Mouse (Mus musculus) neural tube, embryonic 13.5 days (tissue): ENCODE results near the gene Fosl2. TPM values are rescaled to one million over a fixed set of nuclear protein-coding genes. Genes with fewer than 3 reads are reported as not detected.

ENCODE experiments used
- ATAC-seq: fragments of 200-750 bp; cut with Nextera tagmentation; 2 replicates; pipeline ENCODE4 v1.8.0; 2017; ENCODE audit warnings: low read depth, mild to moderate bottlenecking, moderate TSS enrichment, moderate library complexity
- H3K27ac ChIP-seq: fragments of 300-500 bp; sonication (generic); replicated peaks from 2 replicates; pipeline ENCODE4 v1.5.1; 2015; ENCODE audit warnings: moderate library complexity, mild to moderate bottlenecking, inconsistent platforms
- H3K27me3 ChIP-seq: fragments of 300-500 bp; sonication (generic); 2 replicates; pipeline ENCODE4 v1.6.1; 2015; ENCODE audit warnings: mild to moderate bottlenecking, inconsistent platforms
- H3K36me3 ChIP-seq: fragments of 300-500 bp; sonication (generic); 2 replicates; pipeline ENCODE4 v1.6.1; 2015; ENCODE audit warnings: mild to moderate bottlenecking, inconsistent platforms
- H3K4me1 ChIP-seq: fragments of 300-500 bp; sonication (generic); replicated peaks from 2 replicates; pipeline ENCODE4 v1.6.1; 2015; ENCODE audit warnings: inconsistent platforms
- H3K4me2 ChIP-seq: fragments of 300-500 bp; sonication (generic); 2 replicates; pipeline ENCODE4 v1.6.1; 2015; ENCODE audit warnings: inconsistent platforms, mild to moderate bottlenecking, moderate library complexity
- H3K4me3 ChIP-seq: fragments of 300-500 bp; sonication (generic); 2 replicates; pipeline ENCODE4 v1.5.1; 2015; ENCODE audit warnings: mild to moderate bottlenecking, inconsistent platforms
- H3K9ac ChIP-seq: fragments of 300-500 bp; sonication (generic); 2 replicates; pipeline ENCODE4 v1.6.1; 2015; ENCODE audit warnings: moderate library complexity, mild to moderate bottlenecking, inconsistent platforms
- H3K9me3 ChIP-seq: fragments of 300-500 bp; sonication (generic); 2 replicates; pipeline ENCODE4 v1.6.1; 2016; ENCODE audit warnings: inconsistent platforms
- WGBS: fragments of 180-500 bp; shearing (Covaris S2); methylation state at CpG from one replicate; pipeline ENCODE4 v1.1.7; 2015; 5-methylcytosine and 5-hydroxymethylcytosine counted together
- polyA plus RNA-seq: library from polyadenylated mRNA; unstranded; fragments of >200 nt; fragmentation: Nextera tagmentation; extraction: Ambion mirVana; gene quantifications from 2 replicates; pipeline ENCODE4 v1.2.1, GENCODE M21; 2015

Gene Fosl2
- 0.54 and 0.62 TPM in 2 replicates for polyA plus RNA-seq

DNA sequence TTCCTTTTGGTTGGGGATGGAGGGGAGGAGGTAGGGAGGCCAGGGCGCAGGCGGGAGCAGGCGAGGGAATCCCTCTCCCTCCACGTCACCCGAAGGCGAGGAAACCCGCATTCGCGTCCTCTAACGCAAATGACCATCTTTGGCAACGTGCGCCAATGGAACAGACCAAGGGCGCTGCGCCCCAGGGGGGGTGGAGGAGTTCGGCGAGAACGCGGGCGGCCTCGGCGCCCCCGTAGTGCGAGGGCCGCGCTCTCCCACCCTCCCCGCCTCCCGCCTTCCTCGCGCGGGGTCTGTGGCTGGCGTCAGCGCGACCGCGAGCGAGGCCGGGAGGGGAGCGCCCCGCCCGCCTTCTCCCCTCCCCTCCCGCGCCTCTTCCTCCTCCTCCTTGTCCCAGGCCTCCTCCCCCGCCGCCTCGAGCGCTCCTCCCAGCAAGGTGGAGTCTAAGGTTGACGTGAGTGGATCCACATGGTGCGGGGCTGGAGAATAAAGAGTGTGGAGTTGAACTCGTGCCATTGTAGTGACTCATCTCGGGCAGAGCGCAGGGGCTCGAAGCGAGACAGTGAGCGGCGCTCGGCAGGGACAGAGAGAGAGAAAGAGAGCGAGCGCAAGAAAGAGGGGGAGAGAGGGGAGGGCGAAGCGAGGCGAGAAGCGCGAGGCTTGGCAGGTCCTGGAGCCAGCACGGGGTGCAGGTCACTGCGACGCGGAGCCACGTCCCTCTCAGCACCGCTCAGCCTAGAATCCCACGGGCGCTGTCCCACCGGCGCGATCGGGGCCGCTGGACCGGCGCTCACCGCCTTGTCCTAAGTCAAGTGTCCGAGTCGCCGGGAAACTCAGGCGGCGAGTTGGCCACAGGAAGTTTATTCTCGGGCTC lies at the start of gene Fosl2:
Gene Fosl2 (plus strand): TSS at position 466 of the 871 bp plus-strand sequence.
- peaks cover 84% of the 10 kb centered on the region for H3K27me3 ChIP-seq
- peak within 1 kb of the TSS; percentile 90 for H3K4me2 ChIP-seq
- peak within 1 kb of the TSS; percentile 76 for H3K27ac ChIP-seq
- WGBS: 1% methylated on average over 57 of the region's 85 CpGs
- ATAC-seq: peak; percentile 87
- H3K4me1 ChIP-seq: peaks cover 40% of the 10 kb centered on the region
- no peaks in the 10 kb centered on the region for H3K9me3 ChIP-seq
- peak within 1 kb of the TSS; percentile 76 for H3K9ac ChIP-seq
- peak within 1 kb of the TSS; percentile 57 for H3K4me3 ChIP-seq
- H3K36me3 ChIP-seq: no peaks in the 10 kb centered on the region

DNA sequence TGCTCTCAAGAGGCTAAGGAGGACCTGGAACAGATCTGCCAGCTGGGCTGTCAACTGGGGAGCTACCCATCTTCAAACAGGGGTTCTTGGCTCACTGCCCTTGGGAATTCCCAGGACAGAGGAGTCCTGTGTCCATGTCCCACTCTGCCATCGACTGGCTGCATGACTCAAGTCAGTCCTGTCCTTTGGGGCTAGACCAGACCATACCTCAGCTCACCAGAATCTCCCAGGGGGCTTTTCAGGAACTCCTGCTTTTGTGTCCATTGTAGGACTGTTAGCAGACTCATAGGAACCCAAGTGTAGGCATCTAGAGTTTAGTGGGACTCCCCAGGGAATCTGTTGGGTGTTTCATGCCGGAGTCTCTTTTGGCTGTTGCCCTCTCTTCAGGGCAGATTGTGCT lies 49.6 kb upstream of the Fosl2 start:
- H3K36me3 ChIP-seq: no peaks in the 10 kb centered on the region
- no peak overlapping the region for H3K4me3 ChIP-seq
- no peaks in the 10 kb centered on the region for H3K9me3 ChIP-seq
- WGBS: 97% methylated on average over 2 of the region's 2 CpGs
- H3K4me2 ChIP-seq: no peak overlapping the region
- H3K27me3 ChIP-seq: no peaks in the 10 kb centered on the region
- ATAC-seq: no peak
- no peak overlapping the region for H3K9ac ChIP-seq
- H3K27ac ChIP-seq: no peak overlapping the region
- H3K4me1 ChIP-seq: peaks cover 6% of the 10 kb centered on the region; the same call in 1 of the 2 replicates

DNA sequence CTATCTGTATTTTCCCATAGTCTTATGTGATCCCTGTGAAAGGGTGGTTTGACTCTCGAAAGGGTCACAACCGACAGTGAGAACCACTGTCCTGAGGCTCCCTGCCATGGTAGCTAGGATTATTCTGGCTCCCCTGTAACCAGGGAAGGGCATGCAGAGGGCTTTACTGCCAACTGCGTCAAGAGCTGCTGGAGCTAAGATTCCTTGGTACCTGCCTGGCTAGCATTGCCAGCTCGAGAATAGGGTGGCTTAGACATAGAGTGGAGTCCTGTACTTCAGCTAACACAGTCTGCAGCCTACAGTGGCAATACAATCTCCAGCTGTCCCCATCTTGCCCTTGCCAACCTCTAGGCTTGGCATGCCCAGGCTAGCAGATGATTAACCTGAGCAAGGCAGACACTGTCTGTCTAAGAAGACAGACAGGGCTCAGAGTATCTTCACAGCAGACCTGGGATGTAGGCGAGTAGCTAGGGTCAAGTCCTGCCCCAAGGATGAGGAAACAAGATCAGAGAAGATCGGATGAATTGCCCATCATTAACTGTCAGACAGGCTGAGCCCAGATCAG lies 49.0 kb upstream of the Fosl2 start:
- H3K9ac ChIP-seq: no peak overlapping the region
- ATAC-seq: no peak
- H3K4me1 ChIP-seq: no peaks in the 10 kb centered on the region
- 85% methylated on average over 6 of the region's 6 CpGs for WGBS
- H3K27ac ChIP-seq: no peak overlapping the region
- H3K4me2 ChIP-seq: no peak overlapping the region
- no peaks in the 10 kb centered on the region for H3K36me3 ChIP-seq
- no peaks in the 10 kb centered on the region for H3K27me3 ChIP-seq
- no peak overlapping the region for H3K4me3 ChIP-seq
- no peaks in the 10 kb centered on the region for H3K9me3 ChIP-seq

DNA sequence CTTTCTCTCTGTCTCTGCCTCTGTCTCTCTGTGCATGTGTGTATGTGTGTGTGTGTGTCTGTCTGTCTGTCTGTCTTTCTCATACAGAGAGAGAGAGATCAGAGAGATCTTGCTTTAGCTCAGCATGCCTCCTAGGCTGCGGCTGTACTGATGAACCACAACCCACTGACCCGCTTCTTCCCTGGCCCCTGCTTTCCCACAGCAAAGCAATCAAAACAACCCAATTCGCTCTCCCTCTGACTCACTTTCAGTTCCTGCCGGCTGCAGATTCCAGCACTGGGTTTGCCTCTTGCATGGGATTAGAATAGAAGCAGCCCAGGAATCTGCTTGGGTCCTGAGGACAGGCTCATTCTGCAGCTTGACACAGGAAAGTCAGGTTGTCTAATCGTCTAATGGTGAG lies 46.1 kb upstream of the Fosl2 start:
- 53% methylated on average over 5 of the region's 5 CpGs for WGBS
- Histone ChIP-seq H3K4me2 (no peak overlapping the region), H3K36me3 (no peaks in the 10 kb centered on the region), H3K4me3 (no peak overlapping the region), H3K9ac (no peak overlapping the region), H3K27me3 (no peaks in the 10 kb centered on the region), H3K4me1 (no peaks in the 10 kb centered on the region), H3K27ac (no peak overlapping the region), H3K9me3 (no peaks in the 10 kb centered on the region)
- ATAC-seq: no peak

DNA sequence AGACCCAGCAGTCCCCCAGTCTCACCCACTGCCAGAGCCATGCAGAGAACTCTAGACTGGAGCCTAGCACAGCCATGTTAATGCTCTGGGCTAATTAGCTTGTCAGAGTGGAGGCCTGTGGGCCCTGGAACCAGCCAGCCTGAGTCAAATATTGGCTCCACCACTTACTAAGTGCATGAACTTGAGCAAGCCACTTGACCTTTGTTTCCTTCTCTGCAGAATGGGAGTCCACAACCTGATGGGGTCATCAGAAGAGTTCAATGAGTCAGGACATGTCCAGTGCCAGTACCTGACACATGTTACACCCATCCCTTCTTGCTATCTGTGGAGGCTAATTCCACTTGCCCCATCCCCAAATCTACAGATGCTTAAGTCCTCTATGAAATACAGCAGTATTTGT lies 43.3 kb upstream of the Fosl2 start:
- Histone ChIP-seq H3K27me3 (no peaks in the 10 kb centered on the region), H3K4me3 (no peak overlapping the region), H3K36me3 (no peaks in the 10 kb centered on the region), H3K9me3 (no peaks in the 10 kb centered on the region), H3K27ac (no peak overlapping the region), H3K4me1 (no peaks in the 10 kb centered on the region), H3K9ac (no peak overlapping the region), H3K4me2 (no peak overlapping the region)
- no peak for ATAC-seq

DNA sequence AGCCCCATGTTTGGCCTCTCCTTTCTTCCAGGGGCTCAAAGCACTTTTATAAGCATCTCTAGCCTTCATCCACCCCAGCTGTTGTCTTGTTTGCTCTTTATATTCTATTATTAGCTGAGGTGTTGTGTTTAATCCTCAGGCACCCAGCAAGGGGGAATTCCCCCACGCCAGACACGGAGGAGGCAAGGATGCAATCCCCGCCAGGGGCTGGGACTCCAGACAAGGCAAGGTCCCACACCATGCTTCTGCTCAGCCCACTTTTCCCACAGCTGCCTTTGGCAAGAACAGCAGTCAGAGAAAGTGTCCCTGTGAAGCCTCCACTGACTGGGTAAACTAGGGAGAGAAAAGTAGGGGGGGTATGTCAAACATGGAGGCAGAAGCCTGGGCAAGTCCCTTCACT lies 36.9 kb upstream of the Fosl2 start:
- H3K4me3 ChIP-seq: no peak overlapping the region
- H3K27me3 ChIP-seq: no peaks in the 10 kb centered on the region
- peaks cover 10% of the 10 kb centered on the region for H3K4me1 ChIP-seq
- no peak overlapping the region for H3K27ac ChIP-seq
- H3K9me3 ChIP-seq: no peaks in the 10 kb centered on the region
- no peak overlapping the region for H3K9ac ChIP-seq
- 79% methylated on average over 3 of the region's 3 CpGs for WGBS
- no peak overlapping the region for H3K4me2 ChIP-seq
- no peaks in the 10 kb centered on the region for H3K36me3 ChIP-seq
- no peak for ATAC-seq

DNA sequence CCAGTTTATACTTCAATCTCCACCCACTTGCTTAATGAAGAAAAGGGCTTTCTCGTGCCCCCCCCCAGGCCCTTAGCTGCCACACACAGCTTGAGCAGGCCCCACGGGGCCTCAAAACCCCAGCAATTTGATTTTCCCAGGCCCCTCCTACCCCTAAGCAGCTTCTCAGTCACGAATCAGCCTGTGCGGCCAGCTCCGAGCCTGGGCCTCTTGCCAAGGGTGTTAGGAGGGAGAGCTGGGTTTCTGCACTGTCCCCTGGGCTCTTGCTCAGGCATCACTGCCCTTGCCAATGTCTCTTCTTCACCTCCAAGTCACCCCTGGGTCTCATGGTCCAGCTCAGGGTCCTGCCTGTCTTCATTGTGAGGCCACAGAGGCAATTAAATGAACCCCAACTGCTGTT lies 33.1 kb upstream of the Fosl2 start:
- no peaks in the 10 kb centered on the region for H3K9me3 ChIP-seq
- no peaks in the 10 kb centered on the region for H3K36me3 ChIP-seq
- no peaks in the 10 kb centered on the region for H3K27me3 ChIP-seq
- peak; percentile 19 for ATAC-seq
- H3K9ac ChIP-seq: 0 out of 2 replicates have a peak overlapping the region, but pooled peaks have one; percentile 45
- no peak overlapping the region for H3K27ac ChIP-seq
- H3K4me3 ChIP-seq: no peak overlapping the region
- H3K4me2 ChIP-seq: no peak overlapping the region
- H3K4me1 ChIP-seq: peaks cover 10% of the 10 kb centered on the region
- WGBS: 43% methylated on average over 5 of the region's 5 CpGs

DNA sequence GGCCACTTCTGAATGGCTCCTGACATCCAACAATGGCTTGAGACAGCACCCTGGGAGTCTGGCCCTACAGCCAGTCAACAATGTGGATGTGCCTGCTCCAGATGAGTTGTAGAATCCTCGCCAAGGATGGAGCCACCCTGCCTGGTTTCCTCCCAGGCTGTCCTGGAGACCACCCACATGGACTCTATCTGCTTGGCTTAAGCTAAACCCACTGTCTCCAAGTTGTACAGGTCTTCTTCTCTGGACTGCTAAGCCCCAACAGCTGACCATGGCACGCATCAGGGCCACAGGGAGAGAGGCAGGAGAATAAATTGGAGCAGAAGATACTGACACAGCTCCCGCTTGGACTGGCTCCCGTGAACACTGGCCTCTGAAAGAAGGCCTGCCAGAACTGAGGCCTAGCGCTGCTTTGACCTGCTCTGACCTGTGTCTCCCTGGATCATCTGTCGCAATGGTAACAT lies 32.6 kb upstream of the Fosl2 start:
- H3K4me3 ChIP-seq: no peak overlapping the region
- peaks cover 10% of the 10 kb centered on the region for H3K4me1 ChIP-seq
- H3K4me2 ChIP-seq: no peak overlapping the region
- no peak overlapping the region for H3K27ac ChIP-seq
- WGBS: 82% methylated on average over 6 of the region's 6 CpGs
- no peaks in the 10 kb centered on the region for H3K9me3 ChIP-seq
- H3K27me3 ChIP-seq: no peaks in the 10 kb centered on the region
- no peak overlapping the region for H3K9ac ChIP-seq
- no peak for ATAC-seq
- no peaks in the 10 kb centered on the region for H3K36me3 ChIP-seq

DNA sequence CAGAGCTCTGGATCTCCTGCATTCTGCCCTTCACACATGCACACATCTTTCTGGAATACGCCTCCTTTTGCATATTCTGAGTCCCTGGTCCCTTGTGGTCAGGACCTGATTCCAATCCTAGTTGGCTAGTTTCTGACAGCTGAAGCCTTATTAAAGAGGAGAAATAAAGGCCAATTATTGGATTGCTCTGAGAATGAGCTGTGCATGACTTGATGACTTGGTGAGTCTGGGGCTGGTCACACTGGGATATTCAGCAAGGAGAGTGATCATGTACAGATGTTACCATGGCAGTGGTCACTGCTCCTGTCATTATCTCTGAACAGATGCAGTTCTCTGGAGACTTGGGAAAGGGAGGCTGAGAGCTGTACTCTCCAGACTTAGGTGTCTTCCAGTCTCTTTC lies 32.1 kb upstream of the Fosl2 start:
- H3K9me3 ChIP-seq: no peaks in the 10 kb centered on the region
- H3K4me2 ChIP-seq: no peak overlapping the region
- no peaks in the 10 kb centered on the region for H3K36me3 ChIP-seq
- no peak for ATAC-seq
- H3K27me3 ChIP-seq: no peaks in the 10 kb centered on the region
- H3K4me3 ChIP-seq: no peak overlapping the region
- no peak overlapping the region for H3K9ac ChIP-seq
- WGBS: 97% methylated on average over 1 of the region's 1 CpGs
- peaks cover 10% of the 10 kb centered on the region for H3K4me1 ChIP-seq
- H3K27ac ChIP-seq: no peak overlapping the region

DNA sequence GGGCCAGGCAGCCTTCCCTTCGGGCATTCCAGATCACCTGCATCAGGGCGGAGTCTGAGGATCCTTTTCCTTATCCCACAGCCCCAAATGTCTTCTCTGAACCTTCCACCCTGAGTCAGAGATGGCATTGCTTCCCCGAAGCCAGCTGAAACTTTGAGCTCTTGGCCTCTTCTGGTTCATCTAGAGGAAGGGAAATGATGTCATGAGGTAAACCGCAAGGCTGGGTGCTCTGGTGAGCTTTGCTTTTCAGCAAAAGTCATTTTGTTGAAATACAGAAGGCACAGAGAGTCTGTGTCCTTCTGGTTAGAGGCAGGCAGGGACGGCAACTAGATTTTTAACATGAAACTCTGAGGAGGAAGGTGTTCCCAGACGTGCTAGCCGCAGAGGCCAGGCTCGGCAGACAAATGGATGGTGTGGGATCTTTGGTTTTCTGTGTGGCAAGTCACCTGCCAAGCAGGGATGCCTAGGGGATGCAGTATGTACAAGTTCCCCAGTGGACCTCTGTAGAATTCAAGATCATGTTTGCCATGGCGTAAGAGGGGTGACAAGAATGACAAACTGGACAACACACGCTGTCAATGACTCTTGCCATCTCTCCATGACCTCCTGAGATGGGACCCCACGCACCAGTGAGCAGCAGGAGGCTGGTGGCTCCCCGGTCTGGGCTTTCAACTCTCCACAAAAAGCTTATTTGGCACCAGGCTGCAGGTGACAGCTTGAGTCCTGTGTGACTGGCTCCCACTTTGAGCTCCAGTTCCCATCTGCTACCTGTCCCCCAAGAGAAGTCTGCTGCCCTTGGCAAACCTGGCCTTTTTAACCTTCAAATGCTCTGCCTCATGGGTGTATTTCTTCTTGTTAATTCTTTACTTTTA lies 31.2 kb upstream of the Fosl2 start:
- no peaks in the 10 kb centered on the region for H3K36me3 ChIP-seq
- 82% methylated on average over 12 of the region's 12 CpGs for WGBS
- H3K9ac ChIP-seq: no peak overlapping the region
- H3K4me3 ChIP-seq: no peak overlapping the region
- H3K27me3 ChIP-seq: no peaks in the 10 kb centered on the region
- H3K4me1 ChIP-seq: peaks cover 10% of the 10 kb centered on the region
- H3K9me3 ChIP-seq: no peaks in the 10 kb centered on the region
- no peak overlapping the region for H3K4me2 ChIP-seq
- no peak overlapping the region for H3K27ac ChIP-seq
- no peak for ATAC-seq

DNA sequence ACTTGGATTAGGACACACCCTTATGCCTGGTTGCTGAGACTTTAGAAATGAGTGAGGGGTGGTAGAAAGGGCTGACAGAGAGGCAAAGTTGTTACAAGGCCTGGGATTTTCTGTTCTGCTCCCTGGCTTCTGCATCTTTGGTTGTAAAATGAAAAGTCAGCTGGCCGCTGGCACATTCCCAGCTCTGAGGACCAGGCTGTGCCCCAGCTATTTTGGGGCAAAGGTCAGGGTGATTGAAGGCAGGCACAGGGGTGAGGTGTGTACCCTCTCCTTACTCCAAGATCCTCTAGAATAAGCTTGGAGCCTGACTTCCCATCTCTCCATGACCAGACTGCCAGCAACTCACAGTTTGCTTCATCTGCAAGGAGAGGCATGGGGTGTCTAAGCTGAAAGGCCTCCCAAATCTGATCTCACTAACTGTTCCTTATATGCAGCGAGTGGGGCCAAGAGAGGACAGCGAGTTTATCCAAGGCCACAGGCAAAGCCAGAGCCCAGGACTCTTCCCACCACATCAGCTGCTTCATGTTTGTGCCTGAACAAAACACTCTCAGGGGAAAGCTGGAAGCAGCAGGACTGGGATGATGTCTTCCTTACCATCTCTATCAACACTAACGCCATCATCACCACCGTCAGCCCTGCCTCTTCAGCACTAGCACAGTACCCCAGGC lies 29.0 kb upstream of the Fosl2 start:
- H3K9ac ChIP-seq: no peak overlapping the region
- H3K4me1 ChIP-seq: peaks cover 10% of the 10 kb centered on the region
- WGBS: 88% methylated on average over 5 of the region's 5 CpGs
- no peaks in the 10 kb centered on the region for H3K27me3 ChIP-seq
- ATAC-seq: no peak
- no peaks in the 10 kb centered on the region for H3K9me3 ChIP-seq
- no peak overlapping the region for H3K27ac ChIP-seq
- H3K4me3 ChIP-seq: no peak overlapping the region
- no peak overlapping the region for H3K4me2 ChIP-seq
- H3K36me3 ChIP-seq: no peaks in the 10 kb centered on the region
